Mouse (Mus musculus) macrophage (primary cell): ENCODE measurements around the gene Phykpl. TPM values are rescaled to one million over a fixed set of nuclear protein-coding genes. Genes with fewer than 3 reads are reported as not detected.

Experiments
- H3K27ac ChIP-seq: fragments of 350-480 bp; formaldehyde crosslinking; 2 replicates; pipeline ENCODE4 v1.9.0; 2021
- H3K36me3 ChIP-seq: fragments of 350-480 bp; formaldehyde crosslinking; 2 replicates; pipeline ENCODE4 v1.9.0; 2021; ENCODE audit errors: inconsistent target
- H3K4me3 ChIP-seq: fragments of 350-480 bp; formaldehyde crosslinking; 2 replicates; pipeline ENCODE4 v1.9.0; 2021; ENCODE audit errors: inconsistent target
- H3K79me2 ChIP-seq: fragments of 350-480 bp; formaldehyde crosslinking; 2 replicates; pipeline ENCODE4 v1.9.0; 2021; ENCODE audit errors: inconsistent target
- WGBS: methylation state at CpG from one replicate; pipeline ENCODE4 v1.1.7; 2026; ENCODE audit warnings: inconsistent platforms; ENCODE audit not compliant: missing documents; 5-methylcytosine and 5-hydroxymethylcytosine counted together
- polyA plus RNA-seq: library from polyadenylated mRNA; stranded (reverse); fragments of 250-400 nt; gene quantifications from 3 replicates; pipeline ENCODE4 v1.2.4, GENCODE M21; 2018; ENCODE audit warnings: inconsistent platforms

Phykpl gene
- polyA plus RNA-seq, 1 experiment from 2014 or later: 2.9 TPM

GRCm38 (mm10) chr11:51565951-51566350, 18.6 kb upstream of the Phykpl start:
- WGBS: 92% methylated on average over 6 of the region's 6 CpGs
- Histone ChIP-seq H3K27ac (no peak overlapping the region), H3K79me2 (no peaks in the 10 kb centered on the region), H3K36me3 (no peaks in the 10 kb centered on the region), H3K4me3 (no peak overlapping the region)

GRCm38 (mm10) chr11:51568801-51569200, 15.8 kb upstream of the Phykpl start:
- no peak overlapping the region for H3K27ac ChIP-seq
- no peaks in the 10 kb centered on the region for H3K36me3 ChIP-seq
- 97% methylated on average over 4 of the region's 4 CpGs for WGBS
- H3K79me2 ChIP-seq: no peaks in the 10 kb centered on the region
- no peak overlapping the region for H3K4me3 ChIP-seq

GRCm38 (mm10) chr11:51576454-51576853, 8.1 kb upstream of the Phykpl start:
- Histone ChIP-seq H3K36me3 (no peaks in the 10 kb centered on the region), H3K27ac (no peak overlapping the region), H3K4me3 (no peak overlapping the region), H3K79me2 (no peaks in the 10 kb centered on the region)
- WGBS: 93% methylated on average over 4 of the region's 4 CpGs

GRCm38 (mm10) chr11:51577587-51577986, 7.0 kb upstream of the Phykpl start:
- 38% methylated on average over 7 of the region's 7 CpGs for WGBS
- Histone ChIP-seq H3K4me3 (no peak overlapping the region), H3K27ac (no peak overlapping the region)

GRCm38 (mm10) chr11:51579024-51579423, 5.5 kb upstream of the Phykpl start:
- H3K36me3 ChIP-seq: no peaks in the 10 kb centered on the region
- whole genome bisulfite sequencing: 71% methylated on average over 4 of the region's 4 CpGs
- H3K79me2 ChIP-seq: no peaks in the 10 kb centered on the region

More at GRCm38 (mm10) chr11:51577587-51577986, 7.0 kb upstream of the Phykpl start:
- Histone ChIP-seq H3K79me2 (no peaks in the 10 kb centered on the region), H3K36me3 (no peaks in the 10 kb centered on the region)

GRCm38 (mm10) chr11:51582713-51583112, 1.8 kb upstream of the Phykpl start:
- Histone ChIP-seq H3K79me2 (no peaks in the 10 kb centered on the region; the same call in 1 of the 2 replicates), H3K36me3 (peaks cover 7% of the 10 kb centered on the region; the same call in 1 of the 2 replicates), H3K27ac (no peak overlapping the region), H3K4me3 (no peak overlapping the region)
- WGBS: 30% methylated on average over 8 of the region's 8 CpGs

More at GRCm38 (mm10) chr11:51579024-51579423, 5.5 kb upstream of the Phykpl start:
- Histone ChIP-seq H3K27ac (no peak overlapping the region), H3K4me3 (no peak overlapping the region)

- H3K79me2 ChIP-seq: no peaks in the 10 kb centered on the region; the same call in 1 of the 2 replicates
- peak overlapping the region; percentile 71 for H3K4me3 ChIP-seq
- peaks cover 12% of the 10 kb centered on the region for H3K36me3 ChIP-seq
- peak overlapping the region; percentile 90 for H3K27ac ChIP-seq
- 9% methylated on average over 9 of the region's 9 CpGs for WGBS
Measured at GRCm38 (mm10) chr11:51584057-51584430, 513 bp upstream of the Phykpl start.

GRCm38 (mm10) chr11:51585608-51586252, 1.2 kb downstream of the Phykpl start:
- Histone ChIP-seq H3K36me3 (peaks cover 12% of the 10 kb centered on the region), H3K79me2 (no peaks in the 10 kb centered on the region; the same call in 1 of the 2 replicates), H3K4me3 (peak overlapping the region; percentile 71; the same call in 1 of the 2 replicates), H3K27ac (no peak overlapping the region)
- 49% methylated on average over 8 of the region's 8 CpGs for WGBS

- WGBS: 97% methylated on average over 13 of the region's 13 CpGs
- Histone ChIP-seq H3K27ac (no peak overlapping the region), H3K36me3 (peaks cover 12% of the 10 kb centered on the region), H3K4me3 (no peak overlapping the region), H3K79me2 (no peaks in the 10 kb centered on the region; the same call in 1 of the 2 replicates)
Measured at GRCm38 (mm10) chr11:51586411-51586810, 1.9 kb downstream of the Phykpl start.

GRCm38 (mm10) chr11:51587059-51587458, 2.5 kb downstream of the Phykpl start:
- WGBS: 90% methylated on average over 1 of the region's 1 CpGs
- Histone ChIP-seq H3K27ac (no peak overlapping the region), H3K79me2 (no peaks in the 10 kb centered on the region; the same call in 1 of the 2 replicates), H3K4me3 (no peak overlapping the region), H3K36me3 (peaks cover 19% of the 10 kb centered on the region)

GRCm38 (mm10) chr11:51588833-51589232, 4.3 kb downstream of the Phykpl start:
- 90% methylated on average over 1 of the region's 3 CpGs for WGBS
- Histone ChIP-seq H3K36me3 (peaks cover 36% of the 10 kb centered on the region), H3K79me2 (peaks cover 5% of the 10 kb centered on the region; the same call in 1 of the 2 replicates), H3K27ac (no peak overlapping the region), H3K4me3 (no peak overlapping the region)

GRCm38 (mm10) chr11:51590002-51590401, 5.4 kb downstream of the Phykpl start:
- Histone ChIP-seq H3K36me3 (peaks cover 40% of the 10 kb centered on the region), H3K4me3 (no peak overlapping the region), H3K79me2 (peaks cover 5% of the 10 kb centered on the region; the same call in 1 of the 2 replicates), H3K27ac (no peak overlapping the region)

- H3K79me2 ChIP-seq: peaks cover 5% of the 10 kb centered on the region; the same call in 1 of the 2 replicates
- H3K36me3 ChIP-seq: peaks cover 44% of the 10 kb centered on the region
- WGBS: 84% methylated on average over 7 of the region's 7 CpGs
- no peak overlapping the region for H3K4me3 ChIP-seq
- no peak overlapping the region for H3K27ac ChIP-seq
Measured at GRCm38 (mm10) chr11:51591168-51591567, 6.6 kb downstream of the Phykpl start.

- Histone ChIP-seq H3K36me3 (peaks cover 44% of the 10 kb centered on the region), H3K79me2 (peaks cover 5% of the 10 kb centered on the region; the same call in 1 of the 2 replicates), H3K4me3 (no peak overlapping the region), H3K27ac (no peak overlapping the region)
- WGBS: 94% methylated on average over 7 of the region's 7 CpGs
Measured at GRCm38 (mm10) chr11:51591915-51592314, 7.4 kb downstream of the Phykpl start.

GRCm38 (mm10) chr11:51593368-51593767, 8.8 kb downstream of the Phykpl start:
- Histone ChIP-seq H3K36me3 (peaks cover 45% of the 10 kb centered on the region; the same call in 1 of the 2 replicates), H3K79me2 (peaks cover 17% of the 10 kb centered on the region), H3K4me3 (no peak overlapping the region), H3K27ac (no peak overlapping the region)
- 90% methylated on average over 4 of the region's 4 CpGs for WGBS
